Mouse (Mus musculus) heart, postnatal 0 days (tissue): ENCODE results near the gene Nfic.

Experiments
- CTCF ChIP-seq: IDR thresholded peaks from 2 replicates; pipeline ENCODE4 v1.5.1; 2016; ENCODE audit warnings: antibody characterized with exemption, control low read depth, low read depth
- EP300 ChIP-seq: IDR thresholded peaks from 2 replicates; pipeline ENCODE4 v1.6.1; 2016; ENCODE audit warnings: antibody characterized with exemption, low read depth

- no peak for TF ChIP-seq CTCF
- no peak for TF ChIP-seq EP300
These were observed 20.0 kb downstream of the Nfic start for GRCm38 (mm10) chr10:81435436-81435835.
